Comparison of ENCODE assay signal across 12 mouse cellular contexts in the genomic region with DNA sequence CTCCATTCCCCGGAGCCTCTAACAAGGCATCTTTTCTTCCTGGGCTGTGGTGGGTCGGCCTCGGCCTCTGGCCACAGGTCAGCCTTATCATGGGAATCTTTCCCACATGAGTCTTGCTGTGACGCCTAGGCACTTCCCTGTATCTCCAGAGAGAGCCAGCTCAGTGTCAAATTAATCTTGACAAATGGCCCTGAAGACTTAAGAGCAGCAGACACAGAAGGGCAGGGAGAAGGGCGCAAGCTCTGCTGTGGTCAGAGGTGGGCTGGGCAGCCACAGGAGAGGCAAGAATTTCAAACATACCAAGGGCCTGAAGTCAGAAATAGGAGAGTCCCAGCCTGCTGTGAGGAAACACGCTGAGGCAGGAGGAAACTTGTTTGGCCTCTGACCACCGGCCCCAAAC. TPM values are rescaled to one million over a fixed set of nuclear protein-coding genes. Genes with fewer than 3 reads are reported as not detected.
DNase-seq lines count a peak whose midpoint lies in the region; ATAC-seq lines count a peak whose summit lies in the region.
"Had no signal": no experiment of that assay in that cellular context is flagged by ENCODE, and none has a peak within 500 bp of the region (broad histone marks: within the 10 kb centered on the region; RNA-seq: fewer than 3 reads in every experiment).

No protein-coding gene starts in this region.

- H3K27me3 ChIP-seq in forebrain, embryonic 10.5 days (ENCODE audit: poor library complexity, severe bottlenecking), result no peaks in the 10 kb centered on the region
- no peaks in the 10 kb centered on the region for H3K27me3 ChIP-seq in forebrain, embryonic 16.5 days (replicated peaks; ENCODE audit: control insufficient read depth, insufficient read depth, low read length)
- no peaks in the 10 kb centered on the region for H3K27me3 ChIP-seq in stomach, embryonic 16.5 days (ENCODE audit: control insufficient read depth, insufficient read depth, low read length)
- H3K27me3 ChIP-seq: limb, embryonic 13.5 days had no signal

- H3K27ac ChIP-seq in forebrain, embryonic 10.5 days, result peak overlapping the region; percentile 65
- no peak overlapping the region for H3K27ac ChIP-seq in forebrain, embryonic 16.5 days (ENCODE audit: low read length)
- peak overlapping the region; percentile 56 for H3K27ac ChIP-seq in stomach, embryonic 16.5 days (ENCODE audit: low read length)
- H3K27ac ChIP-seq: limb, embryonic 13.5 days had no signal

- 38% methylated on average over 7 of the region's 7 CpGs for WGBS in forebrain, embryonic 10.5 days
- 57% methylated on average over 7 of the region's 7 CpGs for WGBS in forebrain, embryonic 16.5 days
- WGBS in stomach, embryonic 16.5 days, result 19% methylated on average over 7 of the region's 7 CpGs

- H3K9ac ChIP-seq in forebrain, embryonic 16.5 days (replicated peaks; ENCODE audit: low read depth, low read length), result no peak overlapping the region
- H3K9ac ChIP-seq in stomach, embryonic 16.5 days (ENCODE audit: low read length), result 0 out of 2 replicates have a peak overlapping the region, but pooled peaks have one; percentile 2
- H3K9ac ChIP-seq: limb, embryonic 13.5 days had no signal

- intact Hi-C loops in left cerebral cortex, postnatal 36 days (cut with DNase I), result no loop called here

- ATAC-seq in forebrain, embryonic 16.5 days, result no peak
- no peak for ATAC-seq in stomach, embryonic 16.5 days (ENCODE audit: insufficient read depth, low FRiP score)
- ATAC-seq: activated CD4-positive, CD25-positive, alpha-beta regulatory T cell, adult 4 months; midbrain, embryonic 16.5 days had no signal

- peaks cover 38% of the 10 kb centered on the region for H3K4me1 ChIP-seq in forebrain, embryonic 10.5 days
- H3K4me1 ChIP-seq in forebrain, embryonic 16.5 days (replicated peaks; ENCODE audit: control insufficient read depth, insufficient read depth, low read length), result no peaks in the 10 kb centered on the region
- H3K4me1 ChIP-seq in stomach, embryonic 16.5 days (ENCODE audit: control insufficient read depth, insufficient read depth, low read length), result peaks cover 29% of the 10 kb centered on the region

- DNase-seq in forebrain, embryonic 10.5 days (ENCODE audit: extremely low spot score, low spot score), result no peak
- peak; percentile 45 for DNase-seq in retina, postnatal 1 day
- DNase-seq in retina, embryonic 14.5 days (ENCODE audit: low spot score), result no peak
- DNase-seq in kidney, postnatal 14 days, result peak; percentile 58
- no peak for DNase-seq in cerebellum, adult 11-12 months
- DNase-seq in left cerebral cortex, postnatal 36 days (ENCODE audit: low spot score in 2 of 2), result no peak

- H3K4me2 ChIP-seq in forebrain, embryonic 16.5 days (ENCODE audit: low read length), result no peak overlapping the region
- H3K4me2 ChIP-seq in stomach, embryonic 16.5 days (ENCODE audit: low read depth, low read length), result no peak overlapping the region
- H3K4me2 ChIP-seq: limb, embryonic 13.5 days had no signal

- H3K9me3 ChIP-seq in forebrain, embryonic 10.5 days, result no peaks in the 10 kb centered on the region
- H3K9me3 ChIP-seq in forebrain, embryonic 16.5 days (ENCODE audit: control insufficient read depth, low read length), result no peaks in the 10 kb centered on the region
- no peaks in the 10 kb centered on the region for H3K9me3 ChIP-seq in stomach, embryonic 16.5 days (replicated peaks; ENCODE audit: control insufficient read depth, low read length)
- H3K9me3 ChIP-seq: limb, embryonic 13.5 days had no signal

- no peak overlapping the region for H3K4me3 ChIP-seq in forebrain, embryonic 10.5 days
- no peak overlapping the region for H3K4me3 ChIP-seq in forebrain, embryonic 16.5 days (replicated peaks; ENCODE audit: low read length)
- no peak overlapping the region for H3K4me3 ChIP-seq in stomach, embryonic 16.5 days (replicated peaks; ENCODE audit: low read length)
- H3K4me3 ChIP-seq: limb, embryonic 13.5 days had no signal

- H3K36me3 ChIP-seq in forebrain, embryonic 10.5 days (replicated peaks), result no peaks in the 10 kb centered on the region
- no peaks in the 10 kb centered on the region for H3K36me3 ChIP-seq in forebrain, embryonic 16.5 days (ENCODE audit: control insufficient read depth, insufficient read depth)
- H3K36me3 ChIP-seq in stomach, embryonic 16.5 days (ENCODE audit: control insufficient read depth, insufficient read depth, low read length), result no peaks in the 10 kb centered on the region
- H3K36me3 ChIP-seq: limb, embryonic 13.5 days had no signal

RNA-seq across cellular contexts. Expression of gene Adamtsl4, which starts 8.6 kb away (rescaled TPM):
- polyA plus RNA-seq in forebrain, embryonic 10.5 days (2016; fragmentation: Nextera tagmentation; extraction: Ambion mirVana), result 0.84 and 1.6 TPM in 2 replicates
- 0.48 and 1.2 TPM in 2 replicates for polyA plus RNA-seq in forebrain, embryonic 16.5 days (2015; fragmentation: Nextera tagmentation; extraction: Ambion mirVana)
- 13.3 and 20.5 TPM in 2 replicates for polyA plus RNA-seq in stomach, embryonic 16.5 days (2015; fragmentation: Nextera tagmentation; extraction: Ambion mirVana)
- 1 to 10 TPM; 4.2 to 4.9 TPM for total RNA-seq in left cerebral cortex, postnatal 36 days (2021)
- total RNA-seq: hematopoietic stem cell, adult 5-6 weeks had no signal

RNA-seq across cellular contexts. Expression of gene Mcl1, which starts 37.8 kb away (rescaled TPM):
- 42.1 and 42.9 TPM in 2 replicates for polyA plus RNA-seq in forebrain, embryonic 10.5 days (2016; fragmentation: Nextera tagmentation; extraction: Ambion mirVana)
- polyA plus RNA-seq in forebrain, embryonic 16.5 days (2015; fragmentation: Nextera tagmentation; extraction: Ambion mirVana), result 43.4 and 48.3 TPM in 2 replicates
- polyA plus RNA-seq in stomach, embryonic 16.5 days (2015; fragmentation: Nextera tagmentation; extraction: Ambion mirVana), result 16.5 and 20.5 TPM in 2 replicates
- 10 to 100 TPM; 49.9 to 56.5 TPM for total RNA-seq in left cerebral cortex, postnatal 36 days (2021)

RNA-seq across cellular contexts. Expression of gene Ecm1, which starts 43.0 kb away (rescaled TPM):
- polyA plus RNA-seq in forebrain, embryonic 10.5 days (2016; fragmentation: Nextera tagmentation; extraction: Ambion mirVana), result 11.1 and 12.4 TPM in 2 replicates
- 7.9 and 11.0 TPM in 2 replicates for polyA plus RNA-seq in forebrain, embryonic 16.5 days (2015; fragmentation: Nextera tagmentation; extraction: Ambion mirVana)
- polyA plus RNA-seq in stomach, embryonic 16.5 days (2015; fragmentation: Nextera tagmentation; extraction: Ambion mirVana), result 110 and 228 TPM in 2 replicates
- 10 to 100 TPM; 11.0 to 17.9 TPM for total RNA-seq in left cerebral cortex, postnatal 36 days (2021)

Comparison
In these comparisons a context has a peak if more than half of its experiments do, and no peak if none do; other contexts are left out.
1. DNase-seq: peak in retina, postnatal 1 day (single experiment) and kidney, postnatal 14 days (single experiment); none in forebrain, embryonic 10.5 days (single experiment), retina, embryonic 14.5 days (single experiment), cerebellum, adult 11-12 months (single experiment) and left cerebral cortex, postnatal 36 days (0 of 2).